Mouse (Mus musculus): ENCODE measurements around the gene Cers5.

- TF ChIP-seq CTCF (IDR thresholded peaks at IDR 0.05; ENCODE audit: insufficient read depth, low read length): peak; percentile 84
- TF ChIP-seq POLR2A (IDR thresholded peaks at IDR 0.05; ENCODE audit: borderline replicate concordance, extremely low read depth, low read depth, low read length): peak; percentile 86; the same call in 1 of the 2 replicates
Measured at GRCm38 (mm10) chr15:99725341-99726155, 47.1 kb downstream of the Cers5 start, which contains the start of gene Cox14.
